Mouse (Mus musculus): ENCODE results near the gene Pltp. TPM values are rescaled to one million over a fixed set of nuclear protein-coding genes. Genes with fewer than 3 reads are reported as not detected.

Gene Pltp
- 0.44 TPM for polyA plus RNA-seq (2014; fragmentation: Illumina TruSeq; extraction: RNeasy Lipid Tissue Mini Kit (QIAGEN cat#74804); ENCODE audit: low read depth, low replicate concordance)

GRCm38 (mm10) chr2:164857101-164857821 is at the start of gene Pltp:
TSS of gene Pltp (minus strand) at chr2:164857711.

GRCm38 (mm10) chr2:164879228-164879567 is 21.7 kb upstream of the Pltp start, which contains the start of gene Pcif1:
TSS of gene Pcif1 (plus strand) at chr2:164879304.

GRCm38 (mm10) chr2:164833314-164833959 is 24.1 kb downstream of the Pltp start, which contains the start of gene Neurl2:
TSS of gene Neurl2 (minus strand) at chr2:164833456.

GRCm38 (mm10) chr2:164832748-164833301 is 24.7 kb downstream of the Pltp start, which contains the start of gene Ctsa:
TSS of gene Ctsa (plus strand) at chr2:164832873.

GRCm38 (mm10) chr2:164828437-164828836 is 29.1 kb downstream of the Pltp start, which contains the start of gene Spata25:
TSS of gene Spata25 (minus strand) at chr2:164828537.

GRCm38 (mm10) chr2:164822636-164823165 is 34.8 kb downstream of the Pltp start, which contains the start of gene Zswim1:
TSS of gene Zswim1 (plus strand) at chr2:164822686.

GRCm38 (mm10) chr2:164804533-164805331 is 52.8 kb downstream of the Pltp start, which contains the start of the genes Acot8 and Zswim3:
TSS of gene Acot8 (minus strand) at chr2:164804882.
TSS of gene Zswim3 (plus strand) at chr2:164805098.

Other genes starting within 250 kb of the Pltp start
- not detected for gene Wfdc6b, start 244.2 kb downstream of the Pltp start, polyA plus RNA-seq (2014; fragmentation: Illumina TruSeq; extraction: RNeasy Lipid Tissue Mini Kit (QIAGEN cat#74804); ENCODE audit: low read depth, low replicate concordance)
- gene Wfdc8, start 244.1 kb downstream of the Pltp start, polyA plus RNA-seq (2014; fragmentation: Illumina TruSeq; extraction: RNeasy Lipid Tissue Mini Kit (QIAGEN cat#74804); ENCODE audit: low read depth, low replicate concordance), result not detected
- gene Wfdc16, start 218.9 kb downstream of the Pltp start, polyA plus RNA-seq (2014; fragmentation: Illumina TruSeq; extraction: RNeasy Lipid Tissue Mini Kit (QIAGEN cat#74804); ENCODE audit: low read depth, low replicate concordance), result 37.6 TPM
- gene Wfdc10, start 201.7 kb downstream of the Pltp start, polyA plus RNA-seq (2014; fragmentation: Illumina TruSeq; extraction: RNeasy Lipid Tissue Mini Kit (QIAGEN cat#74804); ENCODE audit: low read depth, low replicate concordance), result not detected
- not detected for gene Wfdc9, start 201.1 kb downstream of the Pltp start, polyA plus RNA-seq (2014; fragmentation: Illumina TruSeq; extraction: RNeasy Lipid Tissue Mini Kit (QIAGEN cat#74804); ENCODE audit: low read depth, low replicate concordance)
- gene Wfdc11, start 183.6 kb downstream of the Pltp start, polyA plus RNA-seq (2014; fragmentation: Illumina TruSeq; extraction: RNeasy Lipid Tissue Mini Kit (QIAGEN cat#74804); ENCODE audit: low read depth, low replicate concordance), result not detected
- not detected for gene Wfdc13, start 172.6 kb downstream of the Pltp start, polyA plus RNA-seq (2014; fragmentation: Illumina TruSeq; extraction: RNeasy Lipid Tissue Mini Kit (QIAGEN cat#74804); ENCODE audit: low read depth, low replicate concordance)
- not detected for gene Spint4, start 159.2 kb downstream of the Pltp start, polyA plus RNA-seq (2014; fragmentation: Illumina TruSeq; extraction: RNeasy Lipid Tissue Mini Kit (QIAGEN cat#74804); ENCODE audit: low read depth, low replicate concordance)
- gene Spint5, start 142.4 kb downstream of the Pltp start, polyA plus RNA-seq (2014; fragmentation: Illumina TruSeq; extraction: RNeasy Lipid Tissue Mini Kit (QIAGEN cat#74804); ENCODE audit: low read depth, low replicate concordance), result not detected
- 1.2 TPM for gene Wfdc3, start 111.8 kb downstream of the Pltp start, polyA plus RNA-seq (2014; fragmentation: Illumina TruSeq; extraction: RNeasy Lipid Tissue Mini Kit (QIAGEN cat#74804); ENCODE audit: low read depth, low replicate concordance)
- gene Dnttip1, start 111.7 kb downstream of the Pltp start, polyA plus RNA-seq (2014; fragmentation: Illumina TruSeq; extraction: RNeasy Lipid Tissue Mini Kit (QIAGEN cat#74804); ENCODE audit: low read depth, low replicate concordance), result 2.1 TPM
- gene Ube2c, start 87.8 kb downstream of the Pltp start, polyA plus RNA-seq (2014; fragmentation: Illumina TruSeq; extraction: RNeasy Lipid Tissue Mini Kit (QIAGEN cat#74804); ENCODE audit: low read depth, low replicate concordance), result 1.3 TPM
- not detected for gene Tnnc2, start 77.7 kb downstream of the Pltp start, polyA plus RNA-seq (2014; fragmentation: Illumina TruSeq; extraction: RNeasy Lipid Tissue Mini Kit (QIAGEN cat#74804); ENCODE audit: low read depth, low replicate concordance)
- gene Snx21, start 71.9 kb downstream of the Pltp start, polyA plus RNA-seq (2014; fragmentation: Illumina TruSeq; extraction: RNeasy Lipid Tissue Mini Kit (QIAGEN cat#74804); ENCODE audit: low read depth, low replicate concordance), result 1.1 TPM
- gene Acot8, start 52.8 kb downstream of the Pltp start, polyA plus RNA-seq (2014; fragmentation: Illumina TruSeq; extraction: RNeasy Lipid Tissue Mini Kit (QIAGEN cat#74804); ENCODE audit: low read depth, low replicate concordance), result 1.7 TPM
- gene Zswim3, start 52.6 kb downstream of the Pltp start, polyA plus RNA-seq (2014; fragmentation: Illumina TruSeq; extraction: RNeasy Lipid Tissue Mini Kit (QIAGEN cat#74804); ENCODE audit: low read depth, low replicate concordance), result 1.5 TPM
- gene Zswim1, start 35.0 kb downstream of the Pltp start, polyA plus RNA-seq (2014; fragmentation: Illumina TruSeq; extraction: RNeasy Lipid Tissue Mini Kit (QIAGEN cat#74804); ENCODE audit: low read depth, low replicate concordance), result 3.4 TPM
- gene Spata25, start 29.2 kb downstream of the Pltp start, polyA plus RNA-seq (2014; fragmentation: Illumina TruSeq; extraction: RNeasy Lipid Tissue Mini Kit (QIAGEN cat#74804); ENCODE audit: low read depth, low replicate concordance), result not detected
- 52.2 TPM for gene Ctsa, start 24.8 kb downstream of the Pltp start, polyA plus RNA-seq (2014; fragmentation: Illumina TruSeq; extraction: RNeasy Lipid Tissue Mini Kit (QIAGEN cat#74804); ENCODE audit: low read depth, low replicate concordance)
- gene Neurl2, start 24.3 kb downstream of the Pltp start, polyA plus RNA-seq (2014; fragmentation: Illumina TruSeq; extraction: RNeasy Lipid Tissue Mini Kit (QIAGEN cat#74804); ENCODE audit: low read depth, low replicate concordance), result not detected
- gene Pcif1, start 21.6 kb upstream of the Pltp start, polyA plus RNA-seq (2014; fragmentation: Illumina TruSeq; extraction: RNeasy Lipid Tissue Mini Kit (QIAGEN cat#74804); ENCODE audit: low read depth, low replicate concordance), result 4.1 TPM
- gene Zfp335, start 54.0 kb upstream of the Pltp start, polyA plus RNA-seq (2014; fragmentation: Illumina TruSeq; extraction: RNeasy Lipid Tissue Mini Kit (QIAGEN cat#74804); ENCODE audit: low read depth, low replicate concordance), result 0.16 TPM
- 0.40 TPM for gene Mmp9, start 83.1 kb upstream of the Pltp start, polyA plus RNA-seq (2014; fragmentation: Illumina TruSeq; extraction: RNeasy Lipid Tissue Mini Kit (QIAGEN cat#74804); ENCODE audit: low read depth, low replicate concordance)
- 1.7 TPM for gene Slc12a5, start 103.1 kb upstream of the Pltp start, polyA plus RNA-seq (2014; fragmentation: Illumina TruSeq; extraction: RNeasy Lipid Tissue Mini Kit (QIAGEN cat#74804); ENCODE audit: low read depth, low replicate concordance)
- gene Ncoa5, start 177.2 kb upstream of the Pltp start, polyA plus RNA-seq (2014; fragmentation: Illumina TruSeq; extraction: RNeasy Lipid Tissue Mini Kit (QIAGEN cat#74804); ENCODE audit: low read depth, low replicate concordance), result 9.3 TPM
- 0.49 TPM for gene Cd40, start 197.9 kb upstream of the Pltp start, polyA plus RNA-seq (2014; fragmentation: Illumina TruSeq; extraction: RNeasy Lipid Tissue Mini Kit (QIAGEN cat#74804); ENCODE audit: low read depth, low replicate concordance)
- not detected for gene 1700025C18Rik, start 233.0 kb upstream of the Pltp start, polyA plus RNA-seq (2014; fragmentation: Illumina TruSeq; extraction: RNeasy Lipid Tissue Mini Kit (QIAGEN cat#74804); ENCODE audit: low read depth, low replicate concordance)